Mouse (Mus musculus) midbrain, embryonic 15.5 days (tissue): ENCODE measurements at regions not wholly inside any gene's neighbourhood (a gene's known extent, or its start where the extent isn't known, plus 50 kb on each side); places are given as distances from the start of the nearest gene placed in this dataset.

Experiments used
- ATAC-seq: fragments of 200-750 bp; cut with Nextera tagmentation; replicated peaks from 2 replicates; pipeline ENCODE4 v1.8.0; 2017; ENCODE audit warnings: moderate TSS enrichment
- H3K27ac ChIP-seq: fragments of 300-500 bp; sonication (generic); 2 replicates; pipeline ENCODE4 v1.5.1; 2015; ENCODE audit warnings: mild to moderate bottlenecking, inconsistent platforms
- H3K27me3 ChIP-seq: fragments of 300-500 bp; sonication (generic); replicated peaks from 2 replicates; pipeline ENCODE4 v1.6.1; 2015; ENCODE audit warnings: inconsistent platforms
- H3K36me3 ChIP-seq: fragments of 300-500 bp; sonication (generic); replicated peaks from 2 replicates; pipeline ENCODE4 v1.6.1; 2015; ENCODE audit warnings: inconsistent platforms
- H3K4me1 ChIP-seq: fragments of 300-500 bp; sonication (generic); 2 replicates; pipeline ENCODE4 v1.6.1; 2015; ENCODE audit warnings: inconsistent platforms
- H3K4me2 ChIP-seq: fragments of 300-500 bp; sonication (generic); 2 replicates; pipeline ENCODE4 v1.6.1; 2015; ENCODE audit warnings: inconsistent platforms, mild to moderate bottlenecking, moderate library complexity
- H3K4me3 ChIP-seq: fragments of 300-500 bp; sonication (generic); 2 replicates; pipeline ENCODE4 v1.5.1; 2015; ENCODE audit warnings: mild to moderate bottlenecking, inconsistent platforms
- H3K9ac ChIP-seq: fragments of 300-500 bp; sonication (generic); 2 replicates; pipeline ENCODE4 v1.6.1; 2015; ENCODE audit warnings: mild to moderate bottlenecking, inconsistent platforms
- H3K9me3 ChIP-seq: fragments of 300-500 bp; sonication (generic); 2 replicates; pipeline ENCODE4 v1.6.1; 2016; ENCODE audit warnings: inconsistent platforms
- WGBS: fragments of 180-500 bp; shearing (Covaris S2); methylation state at CpG from one replicate; pipeline ENCODE4 v1.1.7; 2015; ENCODE audit warnings: mixed read lengths; 5-methylcytosine and 5-hydroxymethylcytosine counted together

DNA sequence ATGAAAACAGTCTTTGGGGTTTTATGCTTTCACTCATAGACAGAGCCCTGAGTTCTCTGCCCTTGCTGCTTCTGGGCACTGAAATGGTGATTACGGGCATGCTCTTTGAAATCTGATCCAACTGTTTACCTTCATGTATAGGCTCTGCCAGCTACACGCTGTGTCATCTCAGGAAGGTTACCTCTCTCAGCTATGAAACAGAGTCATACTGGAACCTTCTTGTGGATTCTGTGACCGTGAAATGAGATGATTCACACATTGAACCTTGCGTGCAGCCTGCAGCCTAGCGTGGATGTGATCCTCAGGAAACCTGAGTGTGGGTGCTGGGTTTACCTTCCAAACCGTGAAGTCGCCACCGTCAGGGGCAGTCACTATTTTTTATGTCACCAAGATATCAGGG is 189.7 kb upstream of the Spdye4c start:
- H3K9me3 ChIP-seq, result no peaks in the 10 kb centered on the region
- no peaks in the 10 kb centered on the region for H3K36me3 ChIP-seq
- H3K4me1 ChIP-seq, result peaks cover 14% of the 10 kb centered on the region
- no peaks in the 10 kb centered on the region for H3K27me3 ChIP-seq
- WGBS, result 80% methylated on average over 8 of the region's 8 CpGs
- no peak overlapping the region for H3K9ac ChIP-seq
- no peak overlapping the region for H3K4me3 ChIP-seq
- H3K4me2 ChIP-seq, result no peak overlapping the region
- no peak for ATAC-seq
- H3K27ac ChIP-seq, result no peak overlapping the region

- ATAC-seq, result peak; percentile 67; the same call in 1 of the 2 replicates
- Histone ChIP-seq H3K36me3 (no peaks in the 10 kb centered on the region), H3K4me2 (no peak overlapping the region), H3K27ac (no peak overlapping the region), H3K4me1 (peaks cover 14% of the 10 kb centered on the region), H3K27me3 (no peaks in the 10 kb centered on the region), H3K9ac (no peak overlapping the region), H3K4me3 (no peak overlapping the region), H3K9me3 (no peaks in the 10 kb centered on the region)
- 28% methylated on average over 11 of the region's 11 CpGs for WGBS
Measured at GRCm38 (mm10) chr2:128403143-128403935, 187.7 kb upstream of the Spdye4c start.

DNA sequence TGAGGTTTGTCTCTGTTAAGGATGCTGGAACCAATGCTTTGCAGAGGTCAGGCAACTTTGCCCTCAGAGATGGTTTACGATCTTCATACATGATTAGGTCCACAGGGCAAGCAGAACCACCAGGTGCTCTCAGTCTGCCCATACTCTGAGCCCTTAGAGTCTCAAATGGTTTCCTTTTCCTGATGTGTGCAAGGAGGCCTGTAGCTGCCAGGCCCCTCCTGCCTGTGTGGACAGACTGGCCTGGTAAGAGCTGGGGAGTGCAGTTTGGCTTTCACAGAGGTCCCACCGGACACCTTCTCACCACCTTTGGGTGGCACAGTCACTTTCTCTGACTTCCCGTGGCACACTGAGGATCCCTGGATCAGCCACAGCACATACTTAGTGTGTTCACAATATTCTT is 186.6 kb upstream of the Spdye4c start:
- 89% methylated on average over 3 of the region's 3 CpGs for WGBS

GRCm38 (mm10) chr2:128407076-128407475 is 183.9 kb upstream of the Spdye4c start:
- H3K27me3 ChIP-seq, result no peaks in the 10 kb centered on the region
- no peak for ATAC-seq

More for the DNA sequence above, 186.6 kb upstream of the Spdye4c start:
- Histone ChIP-seq H3K27ac (no peak overlapping the region), H3K4me2 (no peak overlapping the region), H3K9ac (no peak overlapping the region), H3K27me3 (no peaks in the 10 kb centered on the region), H3K36me3 (no peaks in the 10 kb centered on the region), H3K9me3 (no peaks in the 10 kb centered on the region), H3K4me1 (peaks cover 14% of the 10 kb centered on the region), H3K4me3 (no peak overlapping the region)
- ATAC-seq, result no peak

GRCm38 (mm10) chr2:128408718-128409117 is 182.3 kb upstream of the Spdye4c start:
- peaks cover 2% of the 10 kb centered on the region; the same call in 1 of the 2 replicates for H3K4me1 ChIP-seq
- H3K9me3 ChIP-seq, result no peaks in the 10 kb centered on the region
- WGBS, result 39% methylated on average over 6 of the region's 6 CpGs

More at GRCm38 (mm10) chr2:128407076-128407475, 183.9 kb upstream of the Spdye4c start:
- no peak overlapping the region for H3K4me2 ChIP-seq
- no peak overlapping the region for H3K9ac ChIP-seq
- 78% methylated on average over 7 of the region's 7 CpGs for WGBS
- H3K36me3 ChIP-seq, result no peaks in the 10 kb centered on the region
- H3K9me3 ChIP-seq, result no peaks in the 10 kb centered on the region
- H3K27ac ChIP-seq, result no peak overlapping the region
- no peak overlapping the region for H3K4me3 ChIP-seq
- H3K4me1 ChIP-seq, result peaks cover 14% of the 10 kb centered on the region

DNA sequence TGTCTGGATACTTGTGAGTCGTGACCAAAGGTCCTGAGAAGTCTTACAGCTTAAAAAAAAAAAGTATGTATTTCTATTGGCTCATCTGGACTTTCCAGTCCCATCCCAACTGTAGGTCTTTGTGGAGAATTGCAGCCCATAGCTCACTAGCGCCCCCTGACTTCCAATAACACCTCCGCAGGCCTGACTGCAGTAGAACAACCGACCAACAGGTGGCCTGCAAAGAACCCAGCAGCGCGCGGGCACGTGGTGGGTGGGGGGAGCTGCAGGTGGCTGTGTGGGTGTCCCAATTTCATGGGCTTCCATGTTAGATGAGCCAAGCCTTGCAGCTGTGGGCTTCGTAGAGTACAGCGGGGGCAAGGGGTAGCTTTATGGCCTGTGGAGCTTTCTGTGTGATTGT is 178.7 kb upstream of the Spdye4c start:
- Histone ChIP-seq H3K4me3 (no peak overlapping the region), H3K4me1 (no peaks in the 10 kb centered on the region), H3K9ac (no peak overlapping the region), H3K27me3 (no peaks in the 10 kb centered on the region), H3K9me3 (no peaks in the 10 kb centered on the region), H3K4me2 (no peak overlapping the region), H3K27ac (no peak overlapping the region), H3K36me3 (no peaks in the 10 kb centered on the region)
- WGBS, result 15% methylated on average over 10 of the region's 10 CpGs
- ATAC-seq, result no peak

More at GRCm38 (mm10) chr2:128408718-128409117, 182.3 kb upstream of the Spdye4c start:
- no peak overlapping the region for H3K4me2 ChIP-seq
- H3K9ac ChIP-seq, result no peak overlapping the region
- no peak overlapping the region for H3K4me3 ChIP-seq
- no peaks in the 10 kb centered on the region for H3K36me3 ChIP-seq
- ATAC-seq, result no peak
- H3K27ac ChIP-seq, result no peak overlapping the region
- no peaks in the 10 kb centered on the region for H3K27me3 ChIP-seq

DNA sequence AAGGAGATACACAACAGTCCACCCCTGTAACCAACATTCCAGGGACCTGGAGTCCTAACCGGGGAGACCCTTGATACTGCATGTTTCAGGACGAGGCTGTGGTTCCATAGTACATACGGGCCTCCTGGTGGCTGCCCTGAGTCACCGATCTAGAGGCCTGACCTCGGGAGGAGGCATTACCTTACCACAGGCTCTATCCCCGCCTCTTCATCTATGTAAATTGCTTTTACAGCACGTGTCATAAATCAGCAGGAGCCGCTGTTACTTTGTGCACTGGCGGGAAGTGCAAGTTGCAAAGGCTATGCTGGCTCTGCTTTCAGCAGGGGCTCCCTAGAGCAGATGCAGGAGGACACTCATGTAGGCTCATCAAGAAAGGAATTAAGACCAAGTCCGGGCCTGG is 178.0 kb upstream of the Spdye4c start:
- no peak overlapping the region for H3K4me2 ChIP-seq
- no peak overlapping the region for H3K27ac ChIP-seq
- 59% methylated on average over 10 of the region's 10 CpGs for WGBS
- no peaks in the 10 kb centered on the region for H3K4me1 ChIP-seq
- no peaks in the 10 kb centered on the region for H3K27me3 ChIP-seq
- no peak overlapping the region for H3K4me3 ChIP-seq
- H3K9ac ChIP-seq, result no peak overlapping the region
- ATAC-seq, result no peak
- H3K9me3 ChIP-seq, result no peaks in the 10 kb centered on the region
- H3K36me3 ChIP-seq, result no peaks in the 10 kb centered on the region

DNA sequence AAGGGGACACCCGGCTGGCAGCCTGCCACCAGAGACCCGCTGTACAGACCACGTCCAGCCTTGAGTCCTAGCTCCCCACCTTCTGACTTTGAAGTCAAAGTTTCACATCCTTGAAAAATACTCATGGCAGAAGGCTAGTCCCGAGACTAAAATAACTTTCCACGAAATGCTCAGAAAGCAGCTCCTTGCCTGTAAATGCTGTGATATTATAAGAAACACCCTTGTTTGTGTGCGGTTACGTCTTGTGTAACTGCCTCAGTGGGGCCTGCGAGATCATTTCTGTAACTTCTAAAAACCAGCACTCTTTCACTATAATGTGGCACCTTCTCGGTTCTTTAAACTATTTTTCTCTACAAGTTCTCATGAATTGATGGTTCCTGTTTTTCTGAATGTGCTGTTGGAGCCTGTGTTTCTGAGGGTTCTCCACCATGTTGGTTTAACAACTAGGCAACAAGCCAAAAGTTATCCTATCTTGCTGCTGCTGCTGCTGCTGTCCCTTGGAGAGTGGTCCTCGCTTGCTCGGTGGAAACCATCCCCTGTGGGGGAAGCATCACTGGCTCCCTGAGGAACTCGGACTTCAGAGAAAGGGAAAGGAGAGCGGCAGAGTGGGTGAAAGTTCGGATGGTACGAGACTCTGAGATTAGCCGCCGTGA is 176.3 kb upstream of the Spdye4c start:
- no peak overlapping the region for H3K27ac ChIP-seq

DNA sequence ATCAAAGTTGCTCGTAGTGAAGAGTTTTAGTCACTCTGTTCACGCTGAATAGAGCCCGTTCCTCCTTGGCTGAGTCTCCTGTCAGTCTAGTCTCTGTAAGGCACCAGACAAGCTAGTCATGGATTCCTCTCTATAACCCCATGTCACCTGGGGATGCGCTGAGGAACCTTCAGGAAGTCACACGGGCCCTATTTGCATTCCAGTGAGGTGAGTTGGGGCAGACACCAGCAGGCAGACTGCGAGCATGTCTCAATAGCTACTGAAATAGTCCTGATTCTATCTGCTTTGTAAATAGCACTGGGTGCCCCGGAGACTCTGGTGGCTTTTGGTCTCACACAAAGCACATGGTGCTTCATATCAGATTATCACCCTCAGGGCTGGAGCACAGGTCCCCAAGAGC is 174.6 kb upstream of the Spdye4c start:
- Histone ChIP-seq H3K36me3 (no peaks in the 10 kb centered on the region), H3K9ac (no peak overlapping the region), H3K27ac (no peak overlapping the region), H3K27me3 (no peaks in the 10 kb centered on the region), H3K4me2 (no peak overlapping the region), H3K4me1 (no peaks in the 10 kb centered on the region), H3K4me3 (no peak overlapping the region), H3K9me3 (no peaks in the 10 kb centered on the region)
- ATAC-seq, result no peak
- 79% methylated on average over 7 of the region's 7 CpGs for WGBS

More for the DNA sequence above, 176.3 kb upstream of the Spdye4c start:
- H3K4me3 ChIP-seq, result no peak overlapping the region
- H3K9me3 ChIP-seq, result no peaks in the 10 kb centered on the region
- WGBS, result 81% methylated on average over 17 of the region's 17 CpGs
- H3K36me3 ChIP-seq, result no peaks in the 10 kb centered on the region
- ATAC-seq, result no peak
- no peaks in the 10 kb centered on the region for H3K4me1 ChIP-seq
- H3K9ac ChIP-seq, result no peak overlapping the region
- H3K4me2 ChIP-seq, result no peak overlapping the region
- no peaks in the 10 kb centered on the region for H3K27me3 ChIP-seq

DNA sequence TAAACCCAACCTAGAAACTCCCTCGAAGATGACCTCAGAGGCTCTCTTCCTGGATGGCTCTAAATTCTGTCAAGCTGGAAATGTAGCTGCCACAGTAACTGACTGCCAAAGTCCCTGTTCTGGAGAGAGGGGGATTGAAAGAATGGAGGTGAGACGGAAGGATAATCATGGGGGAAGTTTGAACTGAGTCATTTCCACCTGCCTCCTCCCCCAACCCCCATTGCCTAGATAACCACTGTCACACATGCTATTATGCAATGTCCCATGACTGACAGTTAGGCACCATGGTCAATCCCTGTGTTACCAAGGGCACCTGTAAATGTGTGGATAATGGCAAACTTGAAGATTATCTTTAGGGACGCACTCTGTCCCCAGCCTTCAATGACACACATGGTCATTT is 172.0 kb upstream of the Spdye4c start:
- no peak overlapping the region for H3K4me2 ChIP-seq
- H3K27ac ChIP-seq, result no peak overlapping the region
- H3K9ac ChIP-seq, result no peak overlapping the region
- H3K27me3 ChIP-seq, result no peaks in the 10 kb centered on the region
- ATAC-seq, result no peak
- no peaks in the 10 kb centered on the region for H3K9me3 ChIP-seq
- 78% methylated on average over 3 of the region's 3 CpGs for WGBS
- no peaks in the 10 kb centered on the region for H3K36me3 ChIP-seq
- H3K4me1 ChIP-seq, result no peaks in the 10 kb centered on the region
- H3K4me3 ChIP-seq, result no peak overlapping the region

DNA sequence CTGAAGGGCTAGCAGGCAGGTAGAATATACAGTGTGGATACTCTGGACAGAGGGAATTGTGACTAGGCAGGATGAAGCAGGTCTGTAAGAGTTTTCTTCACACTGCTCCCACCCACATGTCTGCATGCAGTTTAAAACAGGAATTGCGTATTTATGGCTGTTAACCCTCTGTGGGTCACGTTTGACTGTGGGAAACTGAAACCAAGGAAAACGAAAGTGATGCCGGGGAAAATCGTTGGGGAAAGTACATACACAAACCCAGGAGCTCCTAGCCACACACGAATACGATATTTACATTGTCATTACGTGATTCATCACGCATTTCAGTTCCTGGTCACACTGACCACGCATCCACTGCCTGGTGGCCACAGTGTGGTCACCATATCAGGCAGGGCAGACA is 170.6 kb upstream of the Spdye4c start:
- no peak for ATAC-seq

GRCm38 (mm10) chr2:128422677-128423076 is 168.3 kb upstream of the Spdye4c start:
- WGBS, result 40% methylated on average over 6 of the region's 6 CpGs

More for the DNA sequence above, 170.6 kb upstream of the Spdye4c start:
- WGBS, result 89% methylated on average over 10 of the region's 10 CpGs
- Histone ChIP-seq H3K9ac (no peak overlapping the region), H3K4me2 (no peak overlapping the region), H3K4me1 (no peaks in the 10 kb centered on the region), H3K9me3 (no peaks in the 10 kb centered on the region), H3K27ac (no peak overlapping the region), H3K27me3 (no peaks in the 10 kb centered on the region), H3K36me3 (no peaks in the 10 kb centered on the region), H3K4me3 (no peak overlapping the region)

DNA sequence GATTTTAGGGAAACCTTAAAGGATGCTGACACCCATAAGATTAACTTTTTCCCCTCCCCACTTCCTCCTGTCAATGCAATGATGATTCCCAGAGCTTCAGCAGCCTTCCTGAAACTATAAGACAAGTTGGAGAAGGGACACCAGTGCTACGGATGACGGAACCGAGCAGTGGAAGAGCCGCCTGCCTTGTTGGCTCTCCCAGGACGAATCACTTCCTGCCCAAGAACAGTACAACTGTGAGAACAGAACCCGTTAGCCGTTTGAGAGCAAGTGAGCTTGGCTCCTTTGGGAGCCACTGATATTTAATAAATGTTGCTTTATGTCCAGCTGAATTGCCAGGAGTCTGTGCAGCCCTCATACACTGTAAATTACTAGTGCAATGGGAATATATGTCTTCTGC is 166.8 kb upstream of the Spdye4c start:
- no peak overlapping the region for H3K4me2 ChIP-seq
- no peaks in the 10 kb centered on the region for H3K4me1 ChIP-seq
- no peak overlapping the region for H3K27ac ChIP-seq
- no peak overlapping the region for H3K4me3 ChIP-seq
- H3K27me3 ChIP-seq, result no peaks in the 10 kb centered on the region
- H3K9ac ChIP-seq, result no peak overlapping the region
- no peaks in the 10 kb centered on the region for H3K36me3 ChIP-seq
- WGBS, result 93% methylated on average over 7 of the region's 7 CpGs
- ATAC-seq, result no peak
- no peaks in the 10 kb centered on the region for H3K9me3 ChIP-seq

More at GRCm38 (mm10) chr2:128422677-128423076, 168.3 kb upstream of the Spdye4c start:
- Histone ChIP-seq H3K27ac (no peak overlapping the region), H3K36me3 (no peaks in the 10 kb centered on the region), H3K9me3 (no peaks in the 10 kb centered on the region), H3K4me2 (no peak overlapping the region), H3K4me1 (no peaks in the 10 kb centered on the region), H3K4me3 (no peak overlapping the region), H3K27me3 (no peaks in the 10 kb centered on the region), H3K9ac (no peak overlapping the region)
- ATAC-seq, result no peak
